Mouse (Mus musculus) thymus, postnatal 14 days (tissue): Measurements from ENCODE around the gene Atf1.

Experiments
- DNase-seq: peaks from one replicate; pipeline ENCODE4 v3.0.0; 2021

Gene Atf1

DNA sequence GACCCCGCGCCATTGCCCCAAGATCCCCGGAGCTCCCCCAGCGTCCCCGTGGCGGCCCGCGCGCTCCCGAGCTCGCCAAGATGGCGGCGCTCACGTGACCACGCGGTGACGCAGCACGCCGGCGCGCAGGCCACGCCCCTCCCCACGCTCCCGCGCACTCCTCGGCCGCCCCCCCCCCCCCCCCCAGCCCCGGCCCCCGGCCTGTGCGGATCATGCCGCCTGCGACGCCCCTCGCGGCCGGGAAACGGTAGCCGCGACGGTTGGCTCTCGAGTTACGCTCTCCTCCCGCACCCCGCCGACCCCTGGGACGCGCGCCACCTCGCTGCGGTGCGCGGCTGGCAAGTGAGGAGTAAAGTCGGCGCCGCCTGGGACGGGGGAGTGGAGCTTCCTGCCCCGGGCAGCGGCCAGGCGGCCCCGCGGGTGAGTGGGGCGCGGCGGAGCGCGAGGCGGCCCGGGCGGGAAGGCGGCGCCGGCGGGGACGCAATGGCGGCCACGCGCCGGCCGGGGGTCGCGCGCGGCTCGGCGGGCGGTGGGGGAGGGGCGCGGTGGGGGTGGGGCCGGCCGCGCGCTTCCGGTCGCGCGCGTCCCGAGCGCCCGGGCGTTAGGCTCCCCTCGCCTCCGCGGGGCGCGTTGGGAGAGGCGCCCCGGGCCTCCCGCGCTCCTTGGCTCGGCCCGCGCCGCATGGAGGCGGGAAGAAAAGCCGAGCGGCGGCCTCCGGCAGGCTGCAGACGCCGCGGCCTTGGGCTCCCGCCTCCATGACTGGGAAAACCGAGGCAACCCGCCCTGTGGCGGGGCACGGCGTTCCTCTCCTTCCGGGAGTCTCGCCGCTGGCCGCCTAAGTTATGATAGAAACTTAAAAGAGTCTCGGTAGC lies at the start of gene Atf1:
Gene Atf1 (plus strand): TSS at position 157 of the 872 bp plus-strand sequence.
- DNase-seq: peak; percentile 94

DNA sequence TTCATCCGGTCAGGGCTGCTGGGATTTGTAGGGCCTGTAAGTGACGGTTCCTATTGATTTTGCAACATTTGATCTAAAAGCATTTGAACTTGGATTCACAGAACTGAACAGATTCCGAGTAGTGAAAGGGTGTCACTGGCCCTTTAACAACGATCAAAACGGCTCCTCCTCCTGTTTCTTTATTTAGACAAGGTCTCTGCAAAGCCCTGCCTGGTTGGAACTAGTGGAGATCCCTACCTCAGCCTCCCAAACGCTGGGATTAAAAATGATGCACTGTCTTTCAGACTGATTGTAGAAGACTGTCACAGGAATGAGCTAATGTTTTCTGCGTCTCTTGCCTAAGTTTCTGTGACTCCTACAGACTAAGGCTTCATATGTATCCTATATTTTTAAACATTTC lies 49.1 kb upstream of the Atf1 start:
- no peak for DNase-seq

DNA sequence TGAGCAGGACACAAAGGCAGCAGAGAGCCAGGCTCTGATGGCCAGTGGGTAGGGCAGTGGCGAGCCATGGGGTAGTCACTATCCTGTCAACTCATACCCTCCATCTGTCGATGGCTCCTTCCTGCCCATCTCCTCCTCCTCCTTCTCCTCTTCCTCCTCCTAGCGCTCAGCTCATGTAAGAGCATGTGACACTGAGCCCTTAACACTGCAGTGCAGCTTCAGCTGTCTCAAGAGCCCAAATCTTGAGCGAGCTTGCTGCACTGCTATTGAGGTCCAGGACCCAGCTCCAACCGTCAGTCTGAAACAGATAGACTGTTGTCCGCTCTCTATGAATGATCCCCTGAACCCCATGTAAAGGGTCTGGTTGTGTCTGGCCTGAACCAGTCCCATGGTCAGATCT lies 47.9 kb upstream of the Atf1 start:
- no peak for DNase-seq

DNA sequence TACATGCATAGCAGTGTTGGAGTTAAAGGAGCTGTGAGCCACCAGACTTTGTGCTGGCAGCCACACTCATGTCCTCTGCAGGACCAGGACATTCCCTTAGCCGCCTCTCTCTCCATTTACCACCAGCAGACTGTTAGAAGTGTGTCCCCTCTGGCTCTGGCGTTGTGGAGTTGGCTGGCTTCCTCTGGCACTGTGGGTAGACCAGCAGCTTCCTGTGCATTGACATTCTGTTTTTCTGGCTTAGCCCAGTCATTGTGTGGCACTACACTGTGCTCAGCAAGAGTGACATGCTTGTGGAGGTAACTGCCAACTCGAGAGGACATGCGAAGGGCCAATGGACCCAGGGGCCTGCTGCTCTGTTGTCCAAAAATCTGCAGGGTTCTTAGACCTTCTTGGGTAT lies 47.4 kb upstream of the Atf1 start:
- DNase-seq: no peak

DNA sequence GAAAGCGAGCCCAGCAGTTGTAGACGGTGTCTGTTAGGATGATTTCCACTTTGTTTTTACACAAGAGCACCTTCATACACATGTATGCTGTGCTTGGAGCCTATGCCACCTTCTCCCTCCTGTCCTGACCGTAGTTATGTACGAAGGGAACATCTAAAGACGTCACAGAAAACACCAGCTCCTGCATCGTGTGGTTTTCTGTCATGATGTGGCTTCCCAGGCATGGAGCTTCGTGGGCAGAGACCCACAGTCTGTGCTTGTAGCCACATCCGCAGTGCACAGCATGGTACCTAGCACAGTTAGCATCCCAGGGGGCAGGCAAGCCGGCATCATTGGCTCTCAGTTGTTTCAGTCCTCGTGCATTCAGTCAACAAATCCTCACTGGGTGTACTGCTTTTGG lies 45.8 kb upstream of the Atf1 start:
- peak; percentile 25 for DNase-seq

DNA sequence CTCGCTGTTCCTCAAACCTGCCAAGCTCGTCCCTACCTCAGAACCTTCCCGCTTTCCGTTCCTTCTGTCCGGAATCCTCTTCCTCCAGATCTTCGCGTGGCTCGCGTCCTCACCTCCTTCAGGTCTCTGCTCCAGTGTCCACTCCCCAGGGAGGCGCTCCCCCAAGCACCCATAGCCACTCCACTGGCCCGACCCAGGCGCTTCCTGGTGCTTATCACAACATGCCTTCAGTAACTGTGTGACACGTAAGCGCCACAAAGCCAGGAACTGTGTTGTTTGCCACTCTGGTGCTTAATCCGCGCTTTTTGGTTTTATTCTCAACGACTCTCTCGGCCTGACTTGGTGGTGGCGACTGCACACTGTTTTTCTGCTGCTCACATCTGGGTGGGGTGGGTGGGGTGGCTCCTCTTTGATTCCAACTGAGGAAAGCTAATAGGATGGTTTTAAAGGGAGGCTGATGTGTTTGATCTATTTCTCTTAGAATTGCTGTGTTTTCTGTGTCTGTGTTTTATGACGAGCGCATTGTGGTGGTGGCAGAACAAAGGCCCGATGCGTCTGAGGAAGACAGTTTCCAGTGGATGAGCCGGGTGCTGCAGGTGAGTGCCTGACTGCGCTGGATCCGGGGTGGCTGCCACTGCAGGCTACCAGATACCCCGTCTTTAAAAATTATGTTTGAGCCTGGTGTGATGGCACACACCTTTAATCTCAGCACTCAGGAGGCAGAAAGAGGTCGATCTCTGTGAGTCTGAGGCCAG lies 44.9 kb upstream of the Atf1 start:
- DNase-seq: no peak

DNA sequence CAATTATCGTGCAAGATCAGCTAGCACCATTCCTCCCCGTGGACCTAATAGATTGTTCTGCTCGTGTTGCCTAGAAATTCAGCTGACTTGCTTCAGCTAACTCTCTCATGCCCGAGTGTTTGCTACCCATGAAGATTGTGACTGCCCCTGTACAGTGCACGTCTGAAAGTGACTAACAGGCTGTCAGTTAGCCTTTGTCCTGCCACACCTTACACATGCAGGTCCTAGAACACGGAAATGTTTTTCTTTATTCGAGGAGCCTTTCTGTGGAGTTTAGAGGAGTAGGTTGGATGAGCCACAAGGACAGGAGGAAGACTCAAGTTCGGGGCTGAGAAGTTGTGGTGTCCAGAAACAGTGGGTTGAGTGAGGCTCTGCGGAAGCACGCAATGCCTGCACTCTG lies 44.1 kb upstream of the Atf1 start:
- DNase-seq: no peak

DNA sequence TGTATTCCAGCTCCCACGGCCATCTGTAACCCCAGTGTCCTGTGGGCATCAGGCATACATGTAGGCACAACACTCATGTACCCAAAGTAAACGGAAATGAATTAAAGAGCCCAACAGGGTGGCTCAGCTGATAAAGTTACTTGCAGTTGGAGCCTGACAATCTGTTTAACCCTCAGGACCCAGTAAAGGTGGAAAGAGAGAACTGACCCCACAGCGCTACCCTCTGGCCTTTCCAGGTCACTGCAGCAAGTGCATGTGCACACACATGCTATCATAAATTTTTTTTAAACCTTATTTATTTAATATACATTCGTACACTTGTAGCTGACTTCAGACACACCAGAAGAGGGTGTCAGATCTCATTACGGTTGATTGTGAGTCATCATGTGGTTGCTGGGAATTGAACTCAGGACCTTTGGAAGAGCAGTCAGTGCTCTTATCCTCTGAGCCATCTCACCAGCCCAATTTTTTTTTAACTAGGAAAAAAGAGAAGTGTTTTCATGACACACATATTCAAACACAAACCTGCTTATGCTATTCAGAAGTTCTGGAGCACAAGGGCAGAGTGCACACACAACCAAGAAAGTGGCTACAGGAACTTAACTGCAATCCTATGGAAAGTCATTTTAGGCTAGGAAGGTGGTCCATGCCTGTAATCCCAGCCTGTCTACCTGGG lies 42.7 kb upstream of the Atf1 start:
- DNase-seq: peak; percentile 14

DNA sequence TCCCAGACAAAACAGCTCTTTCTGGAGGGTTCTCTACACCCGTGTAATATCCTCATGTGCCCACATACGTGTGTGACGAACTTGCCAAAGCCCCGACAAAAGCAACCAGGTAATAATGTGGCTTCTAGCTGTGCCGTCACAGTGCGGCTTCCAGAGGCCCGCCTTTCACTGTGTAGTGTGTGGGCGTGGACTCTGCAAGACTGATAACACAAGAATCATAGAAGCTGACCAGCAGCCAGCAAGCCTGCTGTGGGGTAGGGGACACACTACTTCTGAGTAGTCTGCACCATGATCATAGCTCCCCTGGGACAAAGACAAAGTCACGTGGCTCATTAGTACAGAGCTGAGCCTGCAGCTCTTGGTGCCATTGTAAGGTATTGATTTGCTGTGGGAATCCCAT lies 41.4 kb upstream of the Atf1 start:
- DNase-seq: no peak

DNA sequence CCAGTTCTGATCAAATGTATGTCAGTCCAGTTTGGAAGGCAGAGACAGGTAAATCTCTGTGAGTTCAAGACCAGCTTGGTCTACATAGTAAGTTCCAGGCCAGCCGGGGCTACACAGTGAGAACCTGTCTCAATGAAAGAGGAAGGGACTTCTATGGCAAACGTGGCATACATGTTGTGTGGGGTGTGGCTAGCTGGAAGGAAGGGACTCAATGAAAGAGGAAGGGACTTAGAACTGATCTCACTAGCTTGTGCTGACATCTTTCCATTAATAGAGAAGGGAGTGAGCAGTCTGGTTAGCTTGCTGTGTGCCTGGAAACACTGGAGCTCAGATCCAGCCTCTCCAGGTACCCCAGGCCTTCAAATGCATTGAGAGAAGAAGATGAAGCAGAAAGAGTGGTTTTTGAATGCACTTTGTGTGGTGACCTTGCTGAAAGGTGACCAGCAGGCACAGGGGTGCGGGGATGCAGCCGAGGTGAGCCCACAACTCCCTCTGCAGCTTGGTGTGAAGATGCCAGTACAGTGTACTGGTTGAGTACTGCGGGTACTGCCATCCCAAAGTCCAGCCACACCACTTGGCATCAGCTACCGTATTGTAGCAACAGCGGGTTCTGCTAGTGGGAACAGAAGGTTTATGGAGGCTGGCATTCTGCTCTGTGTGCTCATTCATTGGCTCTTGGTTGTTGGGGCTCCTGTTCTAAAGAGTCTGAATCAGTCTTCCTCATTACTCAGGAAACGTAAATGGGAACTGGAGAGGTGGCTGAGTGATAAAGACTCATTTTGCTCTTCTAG lies 40.5 kb upstream of the Atf1 start:
- no peak for DNase-seq

DNA sequence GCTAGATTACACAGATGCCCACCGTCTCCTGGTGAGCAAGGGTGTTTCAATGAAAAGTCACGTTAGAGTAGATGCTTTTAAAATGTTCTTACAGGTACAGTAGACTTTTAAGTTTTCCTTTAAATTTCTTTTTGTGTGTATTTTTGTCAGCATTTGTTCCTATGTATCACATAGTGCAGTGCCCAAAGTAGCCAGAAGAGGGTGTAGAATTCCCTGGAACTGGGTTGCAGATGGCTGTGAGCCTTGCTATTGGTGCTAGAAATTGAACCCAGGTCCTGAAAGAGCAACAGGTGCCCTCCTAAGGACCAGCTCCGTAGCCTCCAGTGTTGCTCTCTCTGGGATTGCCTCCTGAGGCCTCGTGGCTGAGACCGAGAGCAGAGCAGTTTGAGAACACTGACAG lies 39.1 kb upstream of the Atf1 start:
- no peak for DNase-seq

DNA sequence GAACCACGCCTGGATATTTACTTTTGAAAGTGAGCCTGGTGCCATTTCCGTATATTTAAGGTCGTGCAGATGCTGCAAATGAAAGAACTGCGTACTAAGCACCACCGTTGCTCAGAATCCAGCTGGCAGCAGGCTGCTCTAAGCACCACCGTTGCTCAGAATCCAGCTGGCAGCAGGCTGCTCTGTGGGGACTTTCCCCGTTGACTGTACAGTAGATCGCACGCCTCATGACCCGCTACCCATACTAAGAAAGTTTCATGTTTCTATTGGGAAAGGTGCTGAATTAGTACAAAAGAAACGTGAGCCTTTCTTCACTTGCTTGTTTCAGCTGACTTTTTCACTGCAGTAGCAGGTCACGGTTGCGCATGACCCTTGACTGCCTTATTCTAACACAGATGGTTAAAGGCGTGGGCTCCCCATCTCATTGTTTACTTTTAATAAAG lies 38.6 kb upstream of the Atf1 start:
- no peak for DNase-seq

DNA sequence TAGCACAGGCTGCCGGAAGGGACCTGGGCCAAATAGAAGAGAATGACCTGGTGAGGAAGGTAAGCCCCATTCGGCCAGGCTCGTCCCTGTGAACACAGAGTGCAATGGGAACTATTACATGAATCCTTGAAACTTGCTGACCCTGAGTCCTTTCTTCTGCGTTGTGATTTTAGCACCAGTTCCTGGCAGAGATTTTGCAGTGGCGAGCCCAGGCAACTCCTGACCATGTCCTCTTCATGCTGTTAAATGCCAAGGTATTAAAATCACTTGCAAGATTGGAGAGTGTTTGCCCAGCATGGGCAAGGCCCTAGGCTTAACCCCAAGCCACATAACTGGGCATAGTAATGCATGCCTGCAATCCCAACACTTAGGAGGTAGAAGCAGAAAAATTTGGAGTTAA lies 37.5 kb upstream of the Atf1 start:
- DNase-seq: no peak

DNA sequence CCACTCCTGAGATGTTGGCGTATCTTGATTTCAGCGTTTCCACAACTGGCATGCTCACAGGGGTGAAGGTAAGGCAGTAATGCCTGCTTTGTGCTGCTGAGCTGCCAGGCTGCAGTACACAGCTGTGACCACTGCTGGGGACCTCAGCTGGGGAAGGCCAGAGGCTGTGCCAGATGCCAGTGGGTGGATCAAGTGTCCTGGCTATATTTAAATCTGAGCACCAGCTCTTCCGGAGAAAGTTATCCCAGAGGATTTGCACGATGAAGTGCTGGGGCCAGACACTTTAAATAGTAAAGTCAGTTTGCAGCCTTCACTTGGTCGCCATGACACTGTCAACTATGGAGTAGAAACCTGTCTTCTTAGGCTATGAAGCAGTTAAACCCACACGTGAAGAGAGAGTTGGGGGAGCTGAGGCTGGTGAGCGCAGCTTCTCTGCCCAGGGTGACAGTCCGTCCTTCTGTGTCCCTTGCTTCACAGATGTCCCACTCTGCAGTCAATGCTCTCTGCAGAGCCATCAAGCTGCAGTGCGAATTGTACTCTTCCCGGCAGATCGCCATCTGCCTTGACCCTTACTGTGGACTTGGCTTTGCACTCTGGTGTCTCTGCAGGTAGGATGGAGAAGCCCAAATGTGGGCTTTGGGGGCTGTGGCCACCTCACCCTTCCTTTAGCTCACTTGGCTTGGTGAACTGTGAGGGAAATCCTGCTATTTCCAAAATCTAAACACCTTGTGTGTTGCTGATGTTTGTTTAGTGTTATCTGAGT lies 28.5 kb upstream of the Atf1 start:
- no peak for DNase-seq

DNA sequence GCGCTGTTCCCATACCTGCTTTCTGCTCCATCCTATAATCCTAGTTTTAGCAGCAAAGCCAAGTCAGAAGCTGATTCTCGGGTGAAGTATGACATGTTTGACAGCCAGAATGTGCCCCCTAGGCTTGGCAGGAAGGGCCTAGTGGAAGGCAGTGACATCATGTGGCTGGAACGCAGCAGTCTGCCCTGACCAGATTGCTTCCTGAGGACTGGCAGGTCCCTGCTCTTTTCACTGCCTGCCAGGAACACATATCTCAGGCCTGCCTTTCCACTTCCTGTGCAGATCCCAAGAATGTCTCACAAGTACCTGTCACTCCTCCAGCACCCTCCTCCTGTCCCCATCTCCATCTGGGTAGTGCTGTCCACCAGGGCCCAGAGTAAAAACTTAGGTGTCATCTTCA lies 27.8 kb upstream of the Atf1 start:
- DNase-seq: no peak

DNA sequence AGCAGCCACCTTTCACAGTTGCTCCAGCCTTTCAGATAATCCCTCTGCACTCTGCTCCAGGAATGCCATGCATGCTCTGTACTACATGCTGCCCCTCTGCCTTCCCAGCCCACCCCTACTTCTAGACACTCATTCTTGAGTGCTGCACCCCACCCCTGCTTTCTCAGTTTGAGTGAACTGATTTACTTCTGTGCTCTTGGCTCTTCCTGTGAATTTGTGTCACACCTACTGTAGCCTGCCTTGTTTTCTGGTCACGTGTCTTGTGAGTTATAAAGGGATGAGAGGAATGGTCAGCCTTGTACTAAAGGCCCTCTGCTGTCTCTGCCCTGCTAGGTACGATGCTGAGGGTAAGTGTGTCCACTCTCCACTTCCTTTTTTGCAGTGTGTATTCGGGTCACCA lies 25.8 kb upstream of the Atf1 start:
- no peak for DNase-seq

DNA sequence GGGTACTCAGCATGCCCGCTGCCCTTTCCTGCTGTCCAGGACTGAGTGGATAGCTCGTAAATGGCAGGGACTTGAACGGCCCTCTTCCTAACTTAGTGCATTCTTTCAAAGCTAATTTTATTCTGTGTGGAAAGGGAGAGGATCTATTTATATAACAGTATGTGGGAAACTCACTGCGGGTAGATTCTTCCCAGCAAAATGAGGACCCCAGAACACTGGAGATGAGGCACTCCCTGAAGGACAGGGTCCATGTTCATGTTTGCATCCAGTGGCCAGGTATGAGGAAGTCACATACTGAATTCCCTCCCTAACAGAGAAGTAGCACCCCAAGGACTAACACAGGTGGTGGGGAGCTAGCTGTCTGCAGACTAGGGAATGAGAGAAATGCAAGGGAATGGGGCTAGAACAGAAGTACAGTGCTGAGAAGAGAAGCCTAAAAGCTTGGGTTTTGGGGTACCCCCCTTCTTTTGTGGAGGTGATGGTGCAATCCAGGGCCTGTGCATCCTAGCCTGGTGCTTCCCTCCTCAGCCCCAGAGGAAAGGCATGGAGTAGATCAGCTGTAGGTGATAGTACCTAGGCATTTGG lies 25.1 kb upstream of the Atf1 start:
- no peak for DNase-seq

DNA sequence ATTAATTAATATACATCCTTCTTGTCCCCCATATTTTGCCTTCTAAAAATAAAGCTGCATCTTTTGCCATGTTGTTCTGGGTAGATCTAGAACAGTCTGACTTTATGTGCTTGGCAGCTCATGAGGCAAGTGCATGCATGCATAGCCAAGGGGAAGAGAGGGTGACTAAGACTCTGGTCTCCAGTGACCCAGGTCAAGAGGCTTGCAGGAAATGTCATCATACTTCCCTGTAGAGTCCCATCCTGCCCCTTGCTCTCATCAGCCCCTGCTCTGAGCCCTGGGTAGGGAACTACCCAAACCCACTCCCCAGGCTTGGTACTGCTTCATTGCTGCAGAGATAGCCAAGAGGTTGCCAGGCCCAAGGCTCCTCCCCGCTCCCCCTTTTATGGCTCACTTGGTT lies 23.0 kb upstream of the Atf1 start:
- DNase-seq: no peak

DNA sequence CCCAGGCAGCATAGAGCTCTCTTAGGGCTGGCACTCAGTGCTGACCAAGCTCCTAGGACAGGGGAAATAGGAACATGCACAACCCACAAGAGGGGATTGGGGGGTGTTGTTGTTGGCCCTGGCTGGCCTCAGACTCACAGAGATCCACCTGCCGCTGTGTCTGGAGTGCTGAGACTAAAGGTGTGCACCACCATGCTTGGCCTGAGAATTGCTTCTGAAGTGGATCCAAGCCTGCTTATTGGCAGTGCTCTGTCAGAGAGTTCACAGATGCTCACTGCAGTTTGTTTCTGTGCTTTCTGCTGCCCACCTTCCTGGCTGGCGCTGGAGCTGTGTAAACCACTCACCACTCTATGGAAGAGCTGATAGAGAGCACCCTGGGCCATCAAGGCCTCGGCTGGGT lies 17.6 kb upstream of the Atf1 start:
- DNase-seq: no peak

DNA sequence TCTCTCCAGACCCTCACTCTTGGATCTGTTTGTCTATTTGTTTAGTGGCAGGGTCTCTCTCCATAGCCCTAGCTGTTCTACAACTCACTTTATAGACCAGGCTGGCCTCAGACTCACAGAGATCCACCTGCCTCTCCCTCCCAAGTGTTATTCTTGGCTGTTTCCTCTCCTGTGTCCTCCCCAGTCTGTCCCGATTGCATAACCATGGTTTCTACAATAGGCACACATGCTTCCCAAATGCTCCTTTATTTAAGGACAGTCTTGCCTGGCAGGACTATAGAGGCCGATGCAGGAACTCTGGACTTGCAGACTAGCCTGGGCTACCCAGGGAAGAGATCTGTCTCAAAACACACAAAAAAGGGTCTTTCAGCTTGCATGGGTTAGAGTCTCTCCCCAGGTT lies 14.3 kb upstream of the Atf1 start:
- no peak for DNase-seq

DNA sequence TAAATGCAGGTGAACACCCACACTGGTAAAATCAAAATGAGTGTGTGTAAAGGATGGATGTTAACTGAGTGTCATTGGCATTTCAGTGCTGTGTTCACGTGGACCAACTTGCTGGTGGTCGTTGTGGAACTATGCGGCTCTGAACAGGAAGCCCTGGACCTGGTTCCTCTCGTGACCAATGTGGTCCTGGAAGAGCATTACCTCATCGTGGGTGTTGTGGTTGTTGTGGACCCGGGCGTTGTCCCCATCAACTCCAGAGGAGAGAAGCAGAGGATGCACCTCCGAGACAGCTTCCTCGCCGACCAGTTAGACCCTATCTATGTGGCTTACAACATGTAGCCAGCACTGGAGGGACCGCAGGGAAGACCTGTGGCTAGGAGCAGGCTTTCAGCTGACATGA lies 12.5 kb upstream of the Atf1 start:
- no peak for DNase-seq

DNA sequence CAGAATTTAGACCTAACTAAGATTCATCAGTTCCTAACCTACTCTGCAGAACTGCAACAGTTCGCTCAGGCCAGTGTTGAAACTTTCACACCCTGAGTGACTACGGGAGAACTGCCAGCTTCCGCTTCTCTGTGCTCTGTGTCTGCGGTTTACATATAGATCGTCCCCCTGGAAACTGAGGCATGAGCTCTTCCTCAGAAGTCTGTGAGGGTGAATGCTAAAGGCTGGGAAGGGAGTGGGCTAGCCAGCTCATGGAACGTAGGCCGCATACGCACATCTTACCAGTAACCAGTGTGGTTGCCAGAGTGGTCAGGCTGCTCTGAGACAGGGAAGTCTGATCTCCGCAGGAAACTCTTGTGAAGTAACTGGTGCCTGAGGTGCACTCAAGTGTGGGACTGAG lies 11.4 kb upstream of the Atf1 start:
- no peak for DNase-seq
